Mouse (Mus musculus): ENCODE measurements around the gene 2010111I01Rik.
A peak's percentile ranks its signal among the peaks of the same experiment; 100 is the strongest.

Gene 2010111I01Rik

GRCm38 (mm10) chr13:63148157-63148556 lies 183.5 kb downstream of the 2010111I01Rik start:
- DNase-seq (ENCODE audit: extremely low read depth, low read depth): no peak

- DNase-seq (ENCODE audit: extremely low read depth, low read depth): peak; percentile 31
Observed at GRCm38 (mm10) chr13:63150470-63151020, 185.9 kb downstream of the 2010111I01Rik start.

GRCm38 (mm10) chr13:63151028-63151738 lies 186.5 kb downstream of the 2010111I01Rik start:
- no peak for DNase-seq (ENCODE audit: extremely low read depth, low read depth)

- no peak for DNase-seq (ENCODE audit: extremely low read depth, low read depth)
Observed at GRCm38 (mm10) chr13:63152498-63152897, 187.8 kb downstream of the 2010111I01Rik start.

GRCm38 (mm10) chr13:63153397-63153796 lies 188.7 kb downstream of the 2010111I01Rik start:
- DNase-seq (ENCODE audit: extremely low read depth, low read depth): no peak

- DNase-seq (ENCODE audit: extremely low read depth, low read depth): no peak
Observed at GRCm38 (mm10) chr13:63154851-63155571, 190.3 kb downstream of the 2010111I01Rik start.

- no peak for DNase-seq (ENCODE audit: extremely low read depth, low read depth)
Observed at GRCm38 (mm10) chr13:63156264-63156663, 191.6 kb downstream of the 2010111I01Rik start.

GRCm38 (mm10) chr13:63170282-63171073 lies 205.8 kb downstream of the 2010111I01Rik start:
- no peak for DNase-seq (ENCODE audit: extremely low read depth, low read depth)

GRCm38 (mm10) chr13:63171347-63172096 lies 206.8 kb downstream of the 2010111I01Rik start:
- no peak for DNase-seq (ENCODE audit: extremely low read depth, low read depth)

- no peak for DNase-seq (ENCODE audit: extremely low read depth, low read depth)
Observed at GRCm38 (mm10) chr13:63172097-63172445, 207.4 kb downstream of the 2010111I01Rik start.

- no peak for DNase-seq (ENCODE audit: extremely low read depth, low read depth)
Observed at GRCm38 (mm10) chr13:63174252-63175020, 209.7 kb downstream of the 2010111I01Rik start.

GRCm38 (mm10) chr13:63176131-63176530 lies 211.4 kb downstream of the 2010111I01Rik start:
- no peak for DNase-seq (ENCODE audit: extremely low read depth, low read depth)

GRCm38 (mm10) chr13:63177232-63177631 lies 212.5 kb downstream of the 2010111I01Rik start:
- DNase-seq (ENCODE audit: extremely low read depth, low read depth): no peak

GRCm38 (mm10) chr13:63180641-63181235 lies 216.0 kb downstream of the 2010111I01Rik start:
- DNase-seq (ENCODE audit: extremely low read depth, low read depth): no peak

GRCm38 (mm10) chr13:63184946-63185345 lies 220.3 kb downstream of the 2010111I01Rik start:
- DNase-seq (ENCODE audit: extremely low read depth, low read depth): no peak

GRCm38 (mm10) chr13:63186217-63186616 lies 221.5 kb downstream of the 2010111I01Rik start:
- DNase-seq (ENCODE audit: extremely low read depth, low read depth): no peak

GRCm38 (mm10) chr13:63186642-63187041 lies 221.9 kb downstream of the 2010111I01Rik start:
- DNase-seq (ENCODE audit: extremely low read depth, low read depth): no peak

- no peak for DNase-seq (ENCODE audit: extremely low read depth, low read depth)
Observed at GRCm38 (mm10) chr13:63187145-63188143, 222.8 kb downstream of the 2010111I01Rik start.

GRCm38 (mm10) chr13:63188306-63188705 lies 223.6 kb downstream of the 2010111I01Rik start:
- DNase-seq (ENCODE audit: extremely low read depth, low read depth): no peak

Measured in MEL-GATA-1-ER (cell line).